Mouse (Mus musculus) cerebellum, adult 18-20 months (tissue): ENCODE measurements at regions not wholly inside any gene's neighbourhood (a gene's known extent, or its start where the extent isn't known, plus 50 kb on each side); places are given as distances from the start of the nearest gene placed in this dataset.
"Not testable (repeated sequence)": the region's sequence is repeated elsewhere in the genome, so short reads cannot be mapped to it uniquely, and the experiment has no call there.

Experiments used
- DNase-seq, 2 experiments: peaks; one replicate each; pipeline ENCODE4 v3.0.0; 2021

- no peak for DNase-seq
Measured at GRCm38 (mm10) chr7:69167456-69167855, 418.4 kb upstream of the Arrdc4 start.

- DNase-seq, result no peak
Measured at GRCm38 (mm10) chr7:69161916-69162315, 412.9 kb upstream of the Arrdc4 start.

GRCm38 (mm10) chr7:69142351-69142750, 393.3 kb upstream of the Arrdc4 start:
- DNase-seq, result no peak

- DNase-seq, result no peak
Measured at GRCm38 (mm10) chr7:69133441-69133840, 384.4 kb upstream of the Arrdc4 start.

- not testable (repeated sequence) for DNase-seq
Measured at GRCm38 (mm10) chr7:69101770-69102169, 352.7 kb upstream of the Arrdc4 start.

GRCm38 (mm10) chr7:69097587-69098095, 348.6 kb upstream of the Arrdc4 start:
- DNase-seq, result no peak

- no peak for DNase-seq
Measured at GRCm38 (mm10) chr7:69074780-69075179, 325.7 kb upstream of the Arrdc4 start.

GRCm38 (mm10) chr7:69062994-69063393, 314.0 kb upstream of the Arrdc4 start:
- DNase-seq, result no peak

- no peak for DNase-seq
Measured at GRCm38 (mm10) chr7:69062506-69062905, 313.5 kb upstream of the Arrdc4 start.

- DNase-seq, result no peak
Measured at GRCm38 (mm10) chr7:69062094-69062493, 313.1 kb upstream of the Arrdc4 start.

- DNase-seq, result no peak
Measured at GRCm38 (mm10) chr7:69061242-69061641, 312.2 kb upstream of the Arrdc4 start.

- no peak for DNase-seq
Measured at GRCm38 (mm10) chr7:69016575-69016974, 267.5 kb upstream of the Arrdc4 start.

GRCm38 (mm10) chr7:69015047-69015446, 266.0 kb upstream of the Arrdc4 start:
- DNase-seq, result no peak

- DNase-seq, result no peak
Measured at GRCm38 (mm10) chr7:69007237-69007636, 258.2 kb upstream of the Arrdc4 start.

- no peak for DNase-seq
Measured at GRCm38 (mm10) chr7:68988061-68988460, 239.0 kb upstream of the Arrdc4 start.

GRCm38 (mm10) chr7:68983937-68984336, 234.9 kb upstream of the Arrdc4 start:
- no peak for DNase-seq

GRCm38 (mm10) chr7:68982914-68983502, 234.0 kb upstream of the Arrdc4 start:
- no peak for DNase-seq

- DNase-seq, result no peak
Measured at GRCm38 (mm10) chr7:68978576-68978975, 229.5 kb upstream of the Arrdc4 start.

GRCm38 (mm10) chr7:68976813-68977752, 228.0 kb upstream of the Arrdc4 start:
- DNase-seq, result peak; percentile 9 to 13

- no peak for DNase-seq
Measured at GRCm38 (mm10) chr7:68975956-68976355, 226.9 kb upstream of the Arrdc4 start.

- no peak for DNase-seq
Measured at GRCm38 (mm10) chr7:68975580-68975894, 226.5 kb upstream of the Arrdc4 start.

GRCm38 (mm10) chr7:68974761-68975579, 225.9 kb upstream of the Arrdc4 start:
- no peak for DNase-seq
